Mouse (Mus musculus) neural tube, embryonic 13.5 days (tissue): Measurements from ENCODE around the gene Mrpl42. TPM values are rescaled to one million over a fixed set of nuclear protein-coding genes. Genes with fewer than 3 reads are reported as not detected.
A peak's percentile ranks its signal among the peaks of the same experiment; 100 is the strongest.
"Not testable (repeated sequence)": the region's sequence is repeated elsewhere in the genome, so short reads cannot be mapped to it uniquely, and the experiment has no call there.

Source experiments
- ATAC-seq: fragments of 200-750 bp; cut with Nextera tagmentation; 2 replicates; pipeline ENCODE4 v1.8.0; 2017; ENCODE audit warnings: low read depth, mild to moderate bottlenecking, moderate TSS enrichment, moderate library complexity
- H3K27ac ChIP-seq: fragments of 300-500 bp; sonication (generic); replicated peaks from 2 replicates; pipeline ENCODE4 v1.5.1; 2015; ENCODE audit warnings: moderate library complexity, mild to moderate bottlenecking, inconsistent platforms
- H3K27me3 ChIP-seq: fragments of 300-500 bp; sonication (generic); 2 replicates; pipeline ENCODE4 v1.6.1; 2015; ENCODE audit warnings: mild to moderate bottlenecking, inconsistent platforms
- H3K36me3 ChIP-seq: fragments of 300-500 bp; sonication (generic); 2 replicates; pipeline ENCODE4 v1.6.1; 2015; ENCODE audit warnings: mild to moderate bottlenecking, inconsistent platforms
- H3K4me1 ChIP-seq: fragments of 300-500 bp; sonication (generic); replicated peaks from 2 replicates; pipeline ENCODE4 v1.6.1; 2015; ENCODE audit warnings: inconsistent platforms
- H3K4me2 ChIP-seq: fragments of 300-500 bp; sonication (generic); 2 replicates; pipeline ENCODE4 v1.6.1; 2015; ENCODE audit warnings: inconsistent platforms, mild to moderate bottlenecking, moderate library complexity
- H3K4me3 ChIP-seq: fragments of 300-500 bp; sonication (generic); 2 replicates; pipeline ENCODE4 v1.5.1; 2015; ENCODE audit warnings: mild to moderate bottlenecking, inconsistent platforms
- H3K9ac ChIP-seq: fragments of 300-500 bp; sonication (generic); 2 replicates; pipeline ENCODE4 v1.6.1; 2015; ENCODE audit warnings: moderate library complexity, mild to moderate bottlenecking, inconsistent platforms
- H3K9me3 ChIP-seq: fragments of 300-500 bp; sonication (generic); 2 replicates; pipeline ENCODE4 v1.6.1; 2016; ENCODE audit warnings: inconsistent platforms
- WGBS: fragments of 180-500 bp; shearing (Covaris S2); methylation state at CpG from one replicate; pipeline ENCODE4 v1.1.7; 2015; 5-methylcytosine and 5-hydroxymethylcytosine counted together
- polyA plus RNA-seq: library from polyadenylated mRNA; unstranded; fragments of >200 nt; fragmentation: Nextera tagmentation; extraction: Ambion mirVana; gene quantifications from 2 replicates; pipeline ENCODE4 v1.2.1, GENCODE M21; 2015

The Mrpl42 gene
- 275 and 291 TPM in 2 replicates for polyA plus RNA-seq

DNA sequence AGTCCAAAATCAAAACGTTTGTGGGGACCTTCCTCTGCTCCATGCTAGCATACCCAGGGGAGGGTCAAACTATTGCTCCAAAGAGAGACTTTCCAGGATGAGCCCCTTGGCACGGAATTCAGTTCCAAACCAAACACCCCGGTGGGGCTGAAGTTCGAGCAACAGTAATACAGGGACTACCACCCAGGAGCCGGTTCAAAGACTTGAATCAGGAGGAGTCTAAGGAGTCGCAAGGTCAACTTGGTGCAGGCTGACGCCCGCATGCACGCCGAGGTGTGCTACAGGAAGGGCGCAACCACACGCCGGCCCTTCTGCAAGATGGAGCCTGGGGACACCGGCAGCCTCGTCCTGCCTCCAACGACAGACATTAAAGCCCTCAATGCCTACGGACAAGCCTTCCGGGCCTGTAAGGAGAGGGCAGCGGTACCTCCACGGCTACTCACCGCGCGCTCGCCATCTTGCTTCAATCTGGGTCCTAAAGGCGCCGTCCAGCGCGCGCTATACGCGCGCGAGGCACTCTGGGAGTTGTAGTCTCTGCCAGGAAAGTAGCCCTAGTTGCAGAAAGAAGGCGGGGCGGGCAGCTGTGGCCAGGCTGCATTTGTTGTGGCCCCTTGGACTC lies at the start of gene Mrpl42:
Mrpl42 (minus strand) TSS at position 478 of the 619 bp plus-strand sequence.
- under 1% methylated on average over 35 of the region's 35 CpGs for WGBS
- peak within 1 kb of the TSS; percentile 90 for H3K27ac ChIP-seq
- H3K36me3 ChIP-seq, result peaks cover 14% of the 10 kb centered on the region
- H3K4me3 ChIP-seq, result peak within 1 kb of the TSS; percentile 81
- peak within 1 kb of the TSS; percentile 82 for H3K9ac ChIP-seq
- H3K9me3 ChIP-seq, result no peaks in the 10 kb centered on the region
- H3K27me3 ChIP-seq, result no peaks in the 10 kb centered on the region
- H3K4me2 ChIP-seq, result peak within 1 kb of the TSS; percentile 62
- H3K4me1 ChIP-seq, result peaks cover 13% of the 10 kb centered on the region
- peak; percentile 95 for ATAC-seq

DNA sequence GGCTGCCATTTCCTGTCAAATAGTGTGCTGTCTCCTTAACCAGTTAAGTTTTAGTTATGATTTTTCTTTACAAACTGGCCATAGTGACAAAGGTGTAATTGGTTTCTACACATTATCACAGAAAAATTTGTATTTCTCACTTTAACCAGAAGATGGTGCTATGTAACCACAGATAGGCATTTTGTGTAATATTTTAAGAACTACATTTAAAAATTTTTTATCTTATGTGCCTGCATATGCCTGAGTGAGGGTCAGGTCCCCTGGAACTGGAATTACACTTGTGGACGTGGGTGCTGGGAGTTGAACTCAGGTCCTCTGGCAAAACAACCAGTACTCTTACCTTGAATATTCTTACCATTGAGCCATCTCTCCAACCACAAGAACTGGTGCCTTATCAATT lies 48.8 kb upstream of the Mrpl42 start:
- ATAC-seq, result no peak
- Histone ChIP-seq H3K4me3 (no peak overlapping the region), H3K4me1 (peaks cover 25% of the 10 kb centered on the region), H3K4me2 (no peak overlapping the region), H3K9me3 (no peaks in the 10 kb centered on the region), H3K9ac (no peak overlapping the region), H3K27me3 (no peaks in the 10 kb centered on the region), H3K27ac (no peak overlapping the region), H3K36me3 (peaks cover 25% of the 10 kb centered on the region)
- WGBS, result 73% methylated on average over 1 of the region's 1 CpGs

DNA sequence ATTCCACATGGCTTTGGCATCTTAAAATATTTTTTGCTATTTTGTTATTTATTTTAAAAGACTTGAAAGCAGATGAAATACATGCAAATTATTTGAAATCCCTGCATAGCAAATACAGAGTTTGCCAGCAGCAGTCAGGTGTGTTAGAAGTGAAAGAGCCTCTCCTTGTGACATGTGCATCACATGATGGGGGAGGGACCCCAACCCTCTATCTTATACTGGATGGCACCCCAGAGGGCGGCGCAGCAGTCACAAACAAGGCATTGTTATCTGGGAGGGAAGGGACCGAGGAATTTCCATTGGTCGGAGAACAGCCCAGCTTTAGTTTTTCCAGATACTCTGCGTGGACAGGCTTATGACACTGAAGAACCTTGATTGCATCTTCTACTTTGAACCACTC lies 47.3 kb upstream of the Mrpl42 start:
- not testable (repeated sequence) for H3K9me3 ChIP-seq, H3K27me3 ChIP-seq, H3K4me2 ChIP-seq, ATAC-seq, H3K27ac ChIP-seq, H3K4me3 ChIP-seq, H3K9ac ChIP-seq
- peaks cover 37% of the 10 kb centered on the region for H3K36me3 ChIP-seq
- H3K4me1 ChIP-seq, result peaks cover 14% of the 10 kb centered on the region; the same call in 1 of the 2 replicates
- 65% methylated on average over 5 of the region's 5 CpGs for WGBS

DNA sequence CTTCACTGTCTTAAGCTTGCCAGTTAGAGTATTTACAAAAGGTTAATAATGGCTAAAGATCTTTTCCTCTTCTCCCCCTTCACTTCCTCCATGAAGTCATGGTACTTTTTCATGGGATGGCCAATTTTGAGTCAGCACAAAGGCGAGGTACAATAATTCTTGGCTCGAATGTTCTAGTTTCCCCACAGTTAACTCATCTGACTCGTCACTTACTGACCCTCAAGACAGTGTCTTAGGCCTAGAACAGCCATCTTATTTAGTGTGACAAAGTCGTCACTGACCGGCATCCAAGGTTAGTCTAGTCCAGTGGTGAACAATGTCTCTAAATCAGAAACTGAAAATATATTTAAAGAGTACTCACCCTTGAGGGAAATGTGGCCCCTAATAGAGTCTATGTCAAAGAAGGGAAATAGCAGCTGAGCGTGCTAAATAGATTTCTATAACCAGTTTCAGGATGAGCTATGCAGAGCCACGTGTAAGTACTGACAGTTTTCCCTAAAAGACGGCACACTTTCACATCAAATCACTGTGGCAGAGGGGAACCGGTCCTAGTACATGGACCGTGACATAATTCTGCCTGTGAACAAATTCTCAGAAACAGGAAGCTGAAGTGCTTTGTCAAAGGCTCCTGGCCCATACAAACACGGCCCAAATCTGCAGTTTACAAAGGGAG lies 46.5 kb upstream of the Mrpl42 start:
- 83% methylated on average over 11 of the region's 11 CpGs for WGBS
- H3K27me3 ChIP-seq, result no peaks in the 10 kb centered on the region
- no peak for ATAC-seq
- H3K36me3 ChIP-seq, result peaks cover 41% of the 10 kb centered on the region
- peaks cover 10% of the 10 kb centered on the region; the same call in 1 of the 2 replicates for H3K4me1 ChIP-seq
- H3K9me3 ChIP-seq, result no peaks in the 10 kb centered on the region
- H3K27ac ChIP-seq, result no peak overlapping the region
- no peak overlapping the region for H3K4me3 ChIP-seq
- H3K9ac ChIP-seq, result no peak overlapping the region
- no peak overlapping the region for H3K4me2 ChIP-seq

DNA sequence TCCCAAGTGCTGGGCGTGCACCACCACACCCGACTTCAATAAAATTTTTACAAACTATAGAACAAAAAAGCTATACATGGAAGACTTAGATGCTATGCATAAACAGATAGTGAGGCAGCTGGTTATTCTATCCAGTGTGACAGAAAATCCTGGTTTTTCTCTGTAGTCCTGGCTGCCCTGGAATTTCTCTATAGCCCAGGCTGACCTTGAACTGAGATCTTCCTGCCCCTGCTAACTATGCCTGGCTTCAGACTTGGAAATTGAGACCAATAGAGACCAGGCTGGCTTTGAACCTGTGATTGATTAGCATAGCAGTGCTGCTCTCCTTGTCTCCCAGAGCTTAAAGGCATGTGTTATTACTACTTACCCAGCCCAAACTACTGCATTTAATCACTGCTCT lies 44.4 kb upstream of the Mrpl42 start:
- Histone ChIP-seq H3K4me2 (no peak overlapping the region), H3K36me3 (peaks cover 45% of the 10 kb centered on the region), H3K4me1 (no peaks in the 10 kb centered on the region), H3K9me3 (no peaks in the 10 kb centered on the region), H3K27me3 (no peaks in the 10 kb centered on the region), H3K9ac (no peak overlapping the region), H3K27ac (no peak overlapping the region), H3K4me3 (no peak overlapping the region)
- no peak for ATAC-seq
- 95% methylated on average over 2 of the region's 2 CpGs for WGBS

DNA sequence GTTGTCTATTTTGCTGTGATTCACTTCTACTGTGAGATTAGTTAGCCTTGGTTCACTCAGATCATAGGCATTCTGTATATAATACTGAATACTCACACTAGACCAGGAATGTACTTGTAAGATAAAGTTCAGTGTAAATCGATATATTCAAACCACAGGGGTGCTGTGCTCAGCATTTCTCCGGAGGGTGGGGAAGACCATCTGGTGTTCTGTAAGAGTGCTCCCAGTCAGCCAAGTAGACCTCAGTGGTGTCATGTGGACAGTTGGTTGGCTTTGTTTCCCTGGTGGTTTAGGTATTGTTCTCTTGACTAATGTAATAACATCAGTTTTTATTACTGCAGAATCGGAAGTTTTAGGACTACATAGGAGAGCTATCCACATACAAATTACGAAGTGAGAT lies 43.3 kb upstream of the Mrpl42 start:
- peaks cover 39% of the 10 kb centered on the region for H3K36me3 ChIP-seq
- 0 out of 2 replicates have a peak, but pooled peaks have one; percentile 49 for ATAC-seq
- 62% methylated on average over 4 of the region's 4 CpGs for WGBS
- no peak overlapping the region for H3K9ac ChIP-seq
- H3K4me3 ChIP-seq, result no peak overlapping the region
- H3K27me3 ChIP-seq, result no peaks in the 10 kb centered on the region
- no peaks in the 10 kb centered on the region for H3K9me3 ChIP-seq
- H3K4me1 ChIP-seq, result no peaks in the 10 kb centered on the region
- no peak overlapping the region for H3K4me2 ChIP-seq
- H3K27ac ChIP-seq, result 0 out of 2 replicates have a peak overlapping the region, but pooled peaks have one; percentile 2

DNA sequence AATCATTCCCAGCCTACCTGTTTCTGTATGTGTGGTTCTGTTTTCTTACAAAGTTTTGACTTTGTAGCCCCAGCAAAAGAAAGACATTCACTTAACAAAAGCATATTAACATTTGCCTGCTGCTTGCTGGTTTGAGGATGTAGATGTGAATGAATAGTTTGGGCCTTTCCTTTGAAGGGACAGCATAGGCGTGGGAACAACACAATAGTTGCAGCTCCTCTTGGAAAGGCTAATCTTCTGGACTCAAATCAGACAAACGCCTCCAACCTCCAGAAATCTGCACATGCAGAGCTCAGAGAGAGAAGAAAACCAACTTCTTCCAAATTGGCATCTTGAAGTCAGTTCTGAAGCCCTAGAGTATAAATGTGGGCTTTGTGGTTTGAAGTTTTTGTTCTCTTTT lies 42.9 kb upstream of the Mrpl42 start:
- 81% methylated on average over 2 of the region's 2 CpGs for WGBS

DNA sequence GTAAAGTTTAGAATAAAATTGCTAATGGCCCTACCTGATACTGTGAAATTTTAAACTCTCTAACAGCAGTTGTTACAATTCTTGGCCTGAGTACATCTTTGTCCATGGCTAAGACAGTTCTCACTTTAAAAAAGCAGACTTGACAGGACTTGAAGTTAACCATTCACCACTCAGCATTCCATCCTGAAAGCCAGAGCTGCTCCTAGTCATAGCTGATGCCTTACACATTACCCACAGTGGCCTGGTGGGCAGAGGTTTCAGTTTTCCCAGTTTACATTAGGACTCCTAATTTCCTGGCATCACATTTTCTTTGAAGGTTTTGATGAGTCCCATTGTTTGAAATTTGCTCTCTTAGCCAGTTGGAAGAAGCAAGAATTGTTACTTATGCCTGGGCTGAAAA lies 42.3 kb upstream of the Mrpl42 start:
- Histone ChIP-seq H3K9me3 (no peaks in the 10 kb centered on the region), H3K4me3 (no peak overlapping the region), H3K4me1 (no peaks in the 10 kb centered on the region), H3K9ac (no peak overlapping the region), H3K4me2 (no peak overlapping the region), H3K36me3 (peaks cover 36% of the 10 kb centered on the region), H3K27ac (no peak overlapping the region), H3K27me3 (no peaks in the 10 kb centered on the region)
- no peak for ATAC-seq

More for the DNA sequence above, 42.9 kb upstream of the Mrpl42 start:
- H3K4me1 ChIP-seq, result no peaks in the 10 kb centered on the region
- no peak for ATAC-seq
- H3K4me2 ChIP-seq, result no peak overlapping the region
- no peak overlapping the region for H3K27ac ChIP-seq
- no peaks in the 10 kb centered on the region for H3K9me3 ChIP-seq
- H3K36me3 ChIP-seq, result peaks cover 39% of the 10 kb centered on the region
- no peaks in the 10 kb centered on the region for H3K27me3 ChIP-seq
- H3K4me3 ChIP-seq, result no peak overlapping the region
- H3K9ac ChIP-seq, result no peak overlapping the region

DNA sequence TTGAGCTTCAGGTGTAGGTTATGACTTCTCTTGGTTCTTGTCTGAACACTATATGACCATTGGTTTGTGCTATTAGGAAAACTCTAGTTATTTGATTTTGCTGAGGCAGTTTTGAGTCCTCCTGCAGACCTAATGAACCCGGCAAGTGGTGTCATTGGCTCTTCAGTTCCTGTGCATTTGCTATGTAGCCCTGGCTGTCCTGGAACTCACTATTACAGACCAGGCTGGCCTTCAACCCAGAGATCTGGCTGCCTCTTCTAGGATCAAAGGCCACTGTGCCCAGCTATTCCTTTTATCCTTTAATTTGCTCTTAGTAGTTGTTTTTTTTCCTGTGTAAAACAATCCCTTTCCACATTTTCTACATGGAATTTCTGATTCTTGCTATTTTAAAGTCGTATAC lies 41.6 kb upstream of the Mrpl42 start:
- ATAC-seq, result no peak
- Histone ChIP-seq H3K27ac (no peak overlapping the region), H3K9ac (no peak overlapping the region), H3K9me3 (no peaks in the 10 kb centered on the region), H3K4me3 (no peak overlapping the region), H3K27me3 (no peaks in the 10 kb centered on the region), H3K4me1 (no peaks in the 10 kb centered on the region), H3K36me3 (peaks cover 33% of the 10 kb centered on the region), H3K4me2 (no peak overlapping the region)
- WGBS, result 96% methylated on average over 2 of the region's 2 CpGs

DNA sequence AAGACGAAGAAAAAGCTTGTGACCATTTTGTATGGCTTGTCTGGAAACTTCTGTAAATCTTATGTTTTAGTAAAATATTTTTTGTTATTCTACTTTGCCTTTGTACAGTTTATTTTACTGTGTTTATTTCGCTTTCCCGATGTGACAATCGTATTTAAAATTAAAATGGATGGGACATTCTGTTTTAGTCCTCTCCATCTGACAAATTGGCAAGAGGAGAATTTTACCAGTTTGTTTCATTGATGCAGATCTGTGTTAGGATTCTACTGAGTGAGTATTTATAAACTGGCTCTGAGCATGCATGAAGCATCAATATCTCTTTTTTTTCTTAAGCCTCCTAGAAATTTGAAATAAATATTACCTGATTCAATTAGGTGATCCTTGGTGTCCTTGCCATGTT lies 41.2 kb upstream of the Mrpl42 start:
- no peak overlapping the region for H3K4me2 ChIP-seq
- H3K9me3 ChIP-seq, result no peaks in the 10 kb centered on the region
- H3K36me3 ChIP-seq, result peaks cover 28% of the 10 kb centered on the region
- WGBS, result 91% methylated on average over 4 of the region's 4 CpGs
- H3K4me1 ChIP-seq, result no peaks in the 10 kb centered on the region
- no peak overlapping the region for H3K4me3 ChIP-seq
- no peak for ATAC-seq
- no peak overlapping the region for H3K9ac ChIP-seq
- H3K27me3 ChIP-seq, result no peaks in the 10 kb centered on the region
- no peak overlapping the region for H3K27ac ChIP-seq

DNA sequence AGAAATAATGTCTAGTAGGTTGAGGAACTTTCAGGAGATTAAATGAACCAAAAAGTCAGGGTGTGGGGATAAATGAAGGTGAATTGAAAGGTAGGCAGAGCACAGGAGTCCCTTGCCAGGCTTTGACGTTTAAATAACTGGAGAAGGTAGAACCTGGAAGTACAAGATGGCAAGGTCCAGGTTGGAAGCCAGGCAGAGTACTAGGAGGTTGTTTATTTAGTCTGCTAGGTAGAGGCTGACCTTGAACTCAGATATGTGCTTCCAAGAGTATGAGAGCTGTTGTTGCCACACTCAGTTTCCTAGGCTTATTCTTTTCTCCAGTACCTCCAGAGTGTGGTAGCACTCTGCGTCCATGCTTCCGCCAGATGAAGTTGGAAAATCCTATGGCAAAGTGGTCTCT lies 38.1 kb upstream of the Mrpl42 start:
- no peak for ATAC-seq
- no peaks in the 10 kb centered on the region for H3K27me3 ChIP-seq
- no peak overlapping the region for H3K4me2 ChIP-seq
- H3K27ac ChIP-seq, result no peak overlapping the region
- no peaks in the 10 kb centered on the region for H3K9me3 ChIP-seq
- WGBS, result 93% methylated on average over 3 of the region's 3 CpGs
- no peak overlapping the region for H3K4me3 ChIP-seq
- H3K4me1 ChIP-seq, result no peaks in the 10 kb centered on the region
- no peak overlapping the region for H3K9ac ChIP-seq
- peaks cover 16% of the 10 kb centered on the region for H3K36me3 ChIP-seq

DNA sequence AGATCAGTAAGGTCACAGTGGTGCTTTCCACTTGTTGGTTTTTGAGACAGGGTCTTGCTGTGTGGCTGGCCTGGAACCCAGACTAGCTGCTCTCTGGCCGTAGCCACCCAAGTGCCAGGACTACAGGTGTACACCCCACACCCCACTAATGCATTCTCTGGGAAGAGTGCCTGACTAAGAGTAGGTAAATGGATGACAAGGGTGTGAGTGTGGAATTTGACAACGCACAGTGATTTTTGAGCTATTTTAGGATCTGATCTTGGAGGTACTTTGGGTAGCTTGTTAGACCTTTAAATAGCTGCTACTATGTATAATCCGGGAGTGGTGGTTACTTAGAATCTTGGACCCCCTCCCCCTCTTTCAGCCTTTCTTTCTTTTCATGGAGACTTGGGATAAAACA lies 37.5 kb upstream of the Mrpl42 start:
- 93% methylated on average over 3 of the region's 3 CpGs for WGBS
- Histone ChIP-seq H3K4me1 (no peaks in the 10 kb centered on the region), H3K36me3 (peaks cover 10% of the 10 kb centered on the region; the same call in 1 of the 2 replicates), H3K9ac (no peak overlapping the region), H3K4me2 (no peak overlapping the region), H3K9me3 (no peaks in the 10 kb centered on the region), H3K4me3 (no peak overlapping the region), H3K27me3 (no peaks in the 10 kb centered on the region), H3K27ac (no peak overlapping the region)
- ATAC-seq, result no peak

DNA sequence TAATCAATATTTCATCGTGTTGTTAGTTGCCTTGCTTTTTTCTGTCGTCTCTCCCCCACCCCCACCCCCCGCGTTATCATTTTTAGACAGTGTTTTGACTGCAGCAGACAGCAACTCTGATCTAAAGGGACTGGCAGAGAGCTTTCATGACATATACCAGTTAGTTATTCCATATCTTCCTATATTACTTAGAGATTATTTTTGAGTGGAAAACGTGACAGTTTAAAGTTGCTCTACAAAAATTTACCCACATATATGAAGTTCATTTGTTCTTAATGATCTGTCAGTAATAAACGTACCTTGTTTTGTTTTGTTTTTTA lies 34.4 kb upstream of the Mrpl42 start:
- H3K27ac ChIP-seq, result no peak overlapping the region
- 0 out of 2 replicates have a peak, but pooled peaks cover 6% of the 10 kb centered on the region for H3K4me1 ChIP-seq
- H3K9ac ChIP-seq, result no peak overlapping the region
- no peaks in the 10 kb centered on the region for H3K9me3 ChIP-seq
- WGBS, result 88% methylated on average over 6 of the region's 6 CpGs
- no peaks in the 10 kb centered on the region for H3K27me3 ChIP-seq
- no peak overlapping the region for H3K4me2 ChIP-seq
- ATAC-seq, result no peak
- no peak overlapping the region for H3K4me3 ChIP-seq
- H3K36me3 ChIP-seq, result no peaks in the 10 kb centered on the region
